Mouse (Mus musculus) lung, embryonic 14.5 days (tissue): ENCODE results near the gene Mfrp. TPM values are rescaled to one million over a fixed set of nuclear protein-coding genes. Genes with fewer than 3 reads are reported as not detected.

Experiments
- ATAC-seq: fragments of 200-750 bp; cut with Nextera tagmentation; 2 replicates; pipeline ENCODE4 v1.8.0; 2017; ENCODE audit warnings: mild to moderate bottlenecking, moderate TSS enrichment, moderate library complexity; ENCODE audit not compliant: insufficient read depth
- DNase-seq: peaks from one replicate; pipeline ENCODE4 v3.0.0-alpha.2; 2015
- H3K27ac ChIP-seq: fragments of 300-500 bp; sonication (generic); 2 replicates; pipeline ENCODE4 v1.5.1; 2014; ENCODE audit warnings: low read depth, mild to moderate bottlenecking, moderate library complexity
- H3K27me3 ChIP-seq: fragments of 300-500 bp; sonication (generic); 2 replicates; pipeline ENCODE4 v1.6.1; 2014; ENCODE audit warnings: low read length, control low read depth; ENCODE audit not compliant: insufficient read depth
- H3K36me3 ChIP-seq: fragments of 300-500 bp; sonication (generic); 2 replicates; pipeline ENCODE4 v1.6.1; 2014; ENCODE audit warnings: control low read depth; ENCODE audit not compliant: insufficient read depth
- H3K4me1 ChIP-seq: fragments of 300-500 bp; sonication (generic); 2 replicates; pipeline ENCODE4 v1.6.1; 2014; ENCODE audit warnings: antibody characterized with exemption, control low read depth; ENCODE audit not compliant: insufficient read depth
- H3K4me2 ChIP-seq: fragments of 300-500 bp; sonication (generic); 2 replicates; pipeline ENCODE4 v1.6.1; 2014; ENCODE audit warnings: mild to moderate bottlenecking
- H3K4me3 ChIP-seq: fragments of 300-500 bp; sonication (generic); 2 replicates; pipeline ENCODE4 v1.5.1; 2014; ENCODE audit warnings: low read depth, low read length
- H3K9ac ChIP-seq: fragments of 300-500 bp; sonication (generic); 2 replicates; pipeline ENCODE4 v1.6.1; 2014
- H3K9me3 ChIP-seq: fragments of 300-500 bp; sonication (generic); 2 replicates; pipeline ENCODE4 v1.6.1; 2016; ENCODE audit warnings: low read depth, low read length, control low read depth
- CTCF ChIP-seq: IDR thresholded peaks from 2 replicates; pipeline ENCODE4 v1.5.1; 2016; ENCODE audit warnings: antibody characterized with exemption, low read depth
- WGBS: fragments of 180-500 bp; shearing (Covaris S2); extraction: QIAGEN DNeasy Blood & Tissue Kit; methylation state at CpG from one replicate; pipeline ENCODE4 v1.1.7; 2014; 5-methylcytosine and 5-hydroxymethylcytosine counted together
- polyA plus RNA-seq: library from polyadenylated mRNA; unstranded; fragments of >200 nt; fragmentation: Nextera tagmentation; extraction: Ambion mirVana; gene quantifications from 2 replicates; pipeline ENCODE4 v1.2.1, GENCODE M21; 2014

Gene Mfrp
- 0.07 and 0.11 TPM in 2 replicates for polyA plus RNA-seq

GRCm38 (mm10) chr9:44101490-44101889 is at the start of gene Mfrp:
Gene Mfrp, plus strand, starts transcription at chr9:44101729.
- H3K36me3 ChIP-seq: peaks cover 19% of the 10 kb centered on the region; the same call in 1 of the 2 replicates
- no peaks in the 10 kb centered on the region for H3K9me3 ChIP-seq
- no peak for DNase-seq
- no peaks in the 10 kb centered on the region for H3K27me3 ChIP-seq
- H3K4me3 ChIP-seq: no peak within 1 kb of the TSS
- H3K4me2 ChIP-seq: no peak within 1 kb of the TSS
- no peak within 1 kb of the TSS for H3K27ac ChIP-seq
- no peak within 1 kb of the TSS for H3K9ac ChIP-seq
- WGBS: 61% methylated on average over 9 of the region's 9 CpGs
- no peak for TF ChIP-seq CTCF
- peaks cover 3% of the 10 kb centered on the region; the same call in 1 of the 2 replicates for H3K4me1 ChIP-seq
- ATAC-seq: no peak

- Histone ChIP-seq H3K4me2 (no peak overlapping the region), H3K27me3 (no peaks in the 10 kb centered on the region), H3K27ac (no peak overlapping the region), H3K36me3 (no peaks in the 10 kb centered on the region), H3K4me1 (no peaks in the 10 kb centered on the region), H3K9me3 (no peaks in the 10 kb centered on the region), H3K4me3 (no peak overlapping the region), H3K9ac (no peak overlapping the region)
- DNase-seq: no peak
- WGBS: 56% methylated on average over 3 of the region's 3 CpGs
- ATAC-seq: no peak
- TF ChIP-seq CTCF: peak; percentile 9; the same call in 1 of the 2 replicates
Observed at GRCm38 (mm10) chr9:44052855-44053254, 48.7 kb upstream of the Mfrp start.

- H3K4me1 ChIP-seq: no peaks in the 10 kb centered on the region
Observed at GRCm38 (mm10) chr9:44053936-44054335, 47.6 kb upstream of the Mfrp start.

GRCm38 (mm10) chr9:44058606-44059005 is 42.9 kb upstream of the Mfrp start:
- H3K9ac ChIP-seq: no peak overlapping the region
- no peak overlapping the region for H3K4me3 ChIP-seq
- no peaks in the 10 kb centered on the region for H3K27me3 ChIP-seq
- H3K36me3 ChIP-seq: no peaks in the 10 kb centered on the region
- no peaks in the 10 kb centered on the region for H3K9me3 ChIP-seq
- H3K27ac ChIP-seq: no peak overlapping the region
- ATAC-seq: no peak
- DNase-seq: no peak
- 68% methylated on average over 6 of the region's 6 CpGs for WGBS
- TF ChIP-seq CTCF: no peak
- no peak overlapping the region for H3K4me2 ChIP-seq
- no peaks in the 10 kb centered on the region for H3K4me1 ChIP-seq

More at GRCm38 (mm10) chr9:44053936-44054335, 47.6 kb upstream of the Mfrp start:
- Histone ChIP-seq H3K4me3 (no peak overlapping the region), H3K9me3 (no peaks in the 10 kb centered on the region), H3K36me3 (no peaks in the 10 kb centered on the region), H3K4me2 (no peak overlapping the region), H3K27me3 (no peaks in the 10 kb centered on the region), H3K27ac (no peak overlapping the region), H3K9ac (no peak overlapping the region)
- DNase-seq (no peak), ATAC-seq (no peak)
- TF ChIP-seq CTCF: no peak
- WGBS: 43% methylated on average over 1 of the region's 1 CpGs

- peak; percentile 24 for TF ChIP-seq CTCF
- no peaks in the 10 kb centered on the region for H3K36me3 ChIP-seq
- H3K9me3 ChIP-seq: no peaks in the 10 kb centered on the region
- H3K4me3 ChIP-seq: no peak overlapping the region
- 21% methylated on average over 1 of the region's 1 CpGs for WGBS
- 0 out of 2 replicates have a peak, but pooled peaks cover 5% of the 10 kb centered on the region for H3K4me1 ChIP-seq
- H3K27ac ChIP-seq: no peak overlapping the region
- H3K27me3 ChIP-seq: no peaks in the 10 kb centered on the region
- no peak overlapping the region for H3K9ac ChIP-seq
- DNase-seq (no peak), ATAC-seq (no peak)
- no peak overlapping the region for H3K4me2 ChIP-seq
Observed at GRCm38 (mm10) chr9:44065177-44065576, 36.4 kb upstream of the Mfrp start.

- DNase-seq (peak; percentile 99), ATAC-seq (peak; percentile 97)
- Histone ChIP-seq H3K4me1 (0 out of 2 replicates have a peak, but pooled peaks cover 8% of the 10 kb centered on the region), H3K9me3 (no peaks in the 10 kb centered on the region), H3K27ac (no peak within 1 kb of the TSS), H3K4me2 (peak within 1 kb of the TSS; percentile 87), H3K4me3 (peak within 1 kb of the TSS; percentile 44), H3K36me3 (no peaks in the 10 kb centered on the region), H3K9ac (peak within 1 kb of the TSS; percentile 50), H3K27me3 (no peaks in the 10 kb centered on the region)
- TF ChIP-seq CTCF: peak; percentile 84
- under 1% methylated on average over 37 of the region's 38 CpGs for WGBS
Observed at GRCm38 (mm10) chr9:44066785-44067225, 34.7 kb upstream of the Mfrp start, which contains the start of gene Usp2. Gene Usp2, plus strand, starts transcription at chr9:44067021.

GRCm38 (mm10) chr9:44067241-44067959 is 34.1 kb upstream of the Mfrp start:
- Histone ChIP-seq H3K9me3 (no peaks in the 10 kb centered on the region), H3K27ac (no peak overlapping the region), H3K9ac (peak overlapping the region; percentile 50), H3K4me1 (0 out of 2 replicates have a peak, but pooled peaks cover 10% of the 10 kb centered on the region), H3K4me3 (peak overlapping the region; percentile 44), H3K36me3 (no peaks in the 10 kb centered on the region), H3K27me3 (no peaks in the 10 kb centered on the region), H3K4me2 (peak overlapping the region; percentile 87)
- DNase-seq: peak; percentile 52
- no peak for TF ChIP-seq CTCF
- WGBS: 4% methylated on average over 15 of the region's 15 CpGs
- ATAC-seq: no peak
